Mouse (Mus musculus): ENCODE data around the gene Ankrd13a. TPM values are rescaled to one million over a fixed set of nuclear protein-coding genes. Genes with fewer than 3 reads are reported as not detected.
"Not testable (repeated sequence)": the region's sequence is repeated elsewhere in the genome, so short reads cannot be mapped to it uniquely, and the experiment has no call there.

Ankrd13a gene
- polyA plus RNA-seq, 1 experiment = 33.0 TPM

GRCm38 (mm10) chr5:114822796-114823688 lies 48.6 kb downstream of the Ankrd13a start, which contains the start of gene 1500011B03Rik:
Gene 1500011B03Rik, minus strand, starts transcription at chr5:114823468.
- DNase-seq (ENCODE audit: extremely low spot score in 1 of 2, low spot score in 1 of 2) = peak in 1 of 2 experiments; percentile 83

- DNase-seq (ENCODE audit: extremely low spot score in 1 of 2, low spot score in 1 of 2) = peak; percentile 41 to 75
These were observed 49.7 kb downstream of the Ankrd13a start for GRCm38 (mm10) chr5:114824197-114824596.

- peak in 1 of 2 experiments; percentile 52 for DNase-seq (ENCODE audit: extremely low spot score in 1 of 2, low spot score in 1 of 2)
These were observed 51.7 kb downstream of the Ankrd13a start for GRCm38 (mm10) chr5:114825978-114826691.

GRCm38 (mm10) chr5:114827427-114827826 lies 53.0 kb downstream of the Ankrd13a start:
- no peak for DNase-seq (ENCODE audit: extremely low spot score in 1 of 2, low spot score in 1 of 2)

GRCm38 (mm10) chr5:114829740-114830139 lies 55.3 kb downstream of the Ankrd13a start:
- no peak for DNase-seq (ENCODE audit: extremely low spot score in 1 of 2, low spot score in 1 of 2)

- no peak for DNase-seq (ENCODE audit: extremely low spot score in 1 of 2, low spot score in 1 of 2)
These were observed 62.4 kb downstream of the Ankrd13a start for GRCm38 (mm10) chr5:114836886-114837285.

GRCm38 (mm10) chr5:114840481-114840880 lies 66.0 kb downstream of the Ankrd13a start:
- DNase-seq (ENCODE audit: extremely low spot score in 1 of 2, low spot score in 1 of 2) = not testable (repeated sequence)

- not testable (repeated sequence) for DNase-seq (ENCODE audit: extremely low spot score in 1 of 2, low spot score in 1 of 2)
These were observed 67.7 kb downstream of the Ankrd13a start for GRCm38 (mm10) chr5:114842155-114842554.

- DNase-seq (ENCODE audit: extremely low spot score in 1 of 2, low spot score in 1 of 2) = no peak
These were observed 68.2 kb downstream of the Ankrd13a start for GRCm38 (mm10) chr5:114842674-114843073.

GRCm38 (mm10) chr5:114844371-114844770 lies 69.9 kb downstream of the Ankrd13a start:
- not testable (repeated sequence) for DNase-seq (ENCODE audit: extremely low spot score in 1 of 2, low spot score in 1 of 2)

- no peak for DNase-seq (ENCODE audit: extremely low spot score in 1 of 2, low spot score in 1 of 2)
These were observed 77.2 kb downstream of the Ankrd13a start for GRCm38 (mm10) chr5:114851565-114852236.

- not testable (repeated sequence) for DNase-seq (ENCODE audit: extremely low spot score in 1 of 2, low spot score in 1 of 2)
These were observed 78.9 kb downstream of the Ankrd13a start, which contains the start of gene 4930519G04Rik for GRCm38 (mm10) chr5:114853364-114853763. Gene 4930519G04Rik, plus strand, starts transcription at chr5:114853664.

Other genes with a start within 250 kb of the Ankrd13a start
- 8.3 and 10.6 TPM in 2 replicates for gene Fam222a, start 206.7 kb upstream of the Ankrd13a start, polyA plus RNA-seq (2012; rRNA removed)
- 1.9 and 2.2 TPM in 2 replicates for gene Trpv4, start 116.3 kb upstream of the Ankrd13a start, polyA plus RNA-seq (2012; rRNA removed)
- 51.5 and 58.9 TPM in 2 replicates for gene Gltp, start 83.7 kb upstream of the Ankrd13a start, polyA plus RNA-seq (2012; rRNA removed)
- 19.9 and 20.3 TPM in 2 replicates for gene Tchp, start 66.9 kb upstream of the Ankrd13a start, polyA plus RNA-seq (2012; rRNA removed)
- 48.1 and 49.1 TPM in 2 replicates for gene Git2, start 840 bp downstream of the Ankrd13a start, polyA plus RNA-seq (2012; rRNA removed)
- 223 and 253 TPM in 2 replicates for gene 1500011B03Rik, start 48.8 kb downstream of the Ankrd13a start, polyA plus RNA-seq (2012; rRNA removed)
- gene 4930519G04Rik, start 79.0 kb downstream of the Ankrd13a start, polyA plus RNA-seq (2012; rRNA removed) = not detected in 2 replicates
- 0.25 and 0.40 TPM in 2 replicates for gene Gm9936, start 84.0 kb downstream of the Ankrd13a start, polyA plus RNA-seq (2012; rRNA removed)
- 8.3 and 8.7 TPM in 2 replicates for gene Oasl2, start 122.3 kb downstream of the Ankrd13a start, polyA plus RNA-seq (2012; rRNA removed)
- 0.48 and 0.78 TPM in 2 replicates for gene Oasl1, start 148.6 kb downstream of the Ankrd13a start, polyA plus RNA-seq (2012; rRNA removed)
- 112 and 115 TPM in 2 replicates for gene 2210016L21Rik, start 167.5 kb downstream of the Ankrd13a start, polyA plus RNA-seq (2012; rRNA removed)
- not detected in 2 replicates for gene Hnf1a, start 196.4 kb downstream of the Ankrd13a start, polyA plus RNA-seq (2012; rRNA removed)
- gene Sppl3, start 236.5 kb downstream of the Ankrd13a start, polyA plus RNA-seq (2012; rRNA removed) = 70.2 and 71.3 TPM in 2 replicates